In the genomic region with DNA sequence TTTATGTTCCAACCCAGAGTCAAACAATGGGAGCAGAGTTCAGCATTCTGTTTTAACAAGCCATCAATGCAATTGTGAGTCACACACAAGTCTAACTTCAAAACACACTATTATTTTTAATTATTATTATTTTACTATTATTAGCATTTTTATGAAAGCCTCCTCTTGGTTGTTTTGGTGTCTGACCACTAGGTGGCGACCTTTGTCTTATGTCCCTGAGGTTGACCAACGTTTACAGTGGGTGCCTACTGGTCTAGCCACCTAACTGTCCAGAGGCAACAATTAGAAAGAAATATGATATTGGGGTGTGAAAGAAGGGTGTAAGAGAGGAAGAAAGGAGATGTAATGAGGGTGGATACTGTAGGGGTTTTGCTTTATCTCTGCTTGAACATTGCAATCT, we compare ENCODE assay signal across 9 mouse cellular contexts.
DNase-seq lines count a peak whose midpoint lies in the region; ATAC-seq and TF ChIP-seq lines count a peak whose summit lies in the region.
"Had no signal": no experiment of that assay in that cellular context is flagged by ENCODE, and none has a peak within 500 bp of the region (broad histone marks: within the 10 kb centered on the region; RNA-seq: fewer than 3 reads in every experiment).

No protein-coding gene starts in this region.

- intact Hi-C loops in heart, postnatal 14 days (cut with DNase I), result no loop called here

- peak; percentile 13 to 30 for DNase-seq in heart, postnatal 14 days
- DNase-seq in heart, adult 9 months (ENCODE audit: low spot score in 2 of 2), result no peak
- DNase-seq in urinary bladder, postnatal 25 days (ENCODE audit: low spot score), result peak; percentile 12
- no peak for DNase-seq in urinary bladder, postnatal 4 days (ENCODE audit: low spot score in 2 of 2)
- peak; percentile 24 for DNase-seq in embryonic facial prominence, embryonic 11.5 days (ENCODE audit: low spot score)
- peak; percentile 13 for DNase-seq in stomach, postnatal 0 days (ENCODE audit: low spot score)
- no peak for DNase-seq in hindbrain, embryonic 14.5 days (ENCODE audit: low spot score)
- no peak for DNase-seq in thymus, postnatal 14 days

- H3K4me2 ChIP-seq in embryonic facial prominence, embryonic 11.5 days (ENCODE audit: low read depth, low read length), result no peak overlapping the region
- no peak overlapping the region for H3K4me2 ChIP-seq in stomach, postnatal 0 days (replicated peaks; ENCODE audit: low read depth)
- no peak overlapping the region for H3K4me2 ChIP-seq in hindbrain, embryonic 14.5 days (replicated peaks)
- H3K4me2 ChIP-seq: midbrain, embryonic 12.5 days had no signal

- WGBS in embryonic facial prominence, embryonic 11.5 days, result 2% methylated on average over 2 of the region's 2 CpGs
- WGBS in stomach, postnatal 0 days, result 4% methylated on average over 2 of the region's 2 CpGs
- WGBS in hindbrain, embryonic 14.5 days, result 4% methylated on average over 2 of the region's 2 CpGs

- no peaks in the 10 kb centered on the region for H3K9me3 ChIP-seq in embryonic facial prominence, embryonic 11.5 days (replicated peaks; ENCODE audit: control insufficient read depth, low read length)
- no peaks in the 10 kb centered on the region for H3K9me3 ChIP-seq in stomach, postnatal 0 days (ENCODE audit: control insufficient read depth, low read length)
- no peaks in the 10 kb centered on the region for H3K9me3 ChIP-seq in hindbrain, embryonic 14.5 days (ENCODE audit: control insufficient read depth, low read length)
- H3K9me3 ChIP-seq: midbrain, embryonic 12.5 days had no signal

- no peaks in the 10 kb centered on the region for H3K27me3 ChIP-seq in embryonic facial prominence, embryonic 11.5 days (ENCODE audit: control insufficient read depth, insufficient read depth, low read length)
- no peaks in the 10 kb centered on the region for H3K27me3 ChIP-seq in stomach, postnatal 0 days (ENCODE audit: control insufficient read depth, insufficient read depth, low read length)
- no peaks in the 10 kb centered on the region for H3K27me3 ChIP-seq in hindbrain, embryonic 14.5 days (ENCODE audit: control insufficient read depth, insufficient read depth, low read length)
- H3K27me3 ChIP-seq: midbrain, embryonic 12.5 days had no signal

- H3K36me3 ChIP-seq in embryonic facial prominence, embryonic 11.5 days (replicated peaks; ENCODE audit: control insufficient read depth, insufficient read depth, low read depth, low read length), result no peaks in the 10 kb centered on the region
- H3K36me3 ChIP-seq in stomach, postnatal 0 days (ENCODE audit: control insufficient read depth, insufficient read depth, low read length), result no peaks in the 10 kb centered on the region
- H3K36me3 ChIP-seq in hindbrain, embryonic 14.5 days (replicated peaks; ENCODE audit: control insufficient read depth, insufficient read depth), result no peaks in the 10 kb centered on the region
- H3K36me3 ChIP-seq: midbrain, embryonic 12.5 days had no signal

- no peak overlapping the region for H3K27ac ChIP-seq in embryonic facial prominence, embryonic 11.5 days (replicated peaks; ENCODE audit: low read depth, low read length)
- H3K27ac ChIP-seq in stomach, postnatal 0 days (replicated peaks), result no peak overlapping the region
- no peak overlapping the region for H3K27ac ChIP-seq in hindbrain, embryonic 14.5 days
- H3K27ac ChIP-seq: midbrain, embryonic 12.5 days had no signal

- no peak for TF ChIP-seq EP300 in stomach, postnatal 0 days (optimal IDR thresholded peaks at IDR 0.05)

- no peak overlapping the region for H3K9ac ChIP-seq in embryonic facial prominence, embryonic 11.5 days (replicated peaks; ENCODE audit: low read length)
- no peak overlapping the region for H3K9ac ChIP-seq in stomach, postnatal 0 days (ENCODE audit: low read length)
- H3K9ac ChIP-seq in hindbrain, embryonic 14.5 days, result no peak overlapping the region
- H3K9ac ChIP-seq: midbrain, embryonic 12.5 days had no signal

- peak; percentile 64 for TF ChIP-seq CTCF in stomach, postnatal 0 days (IDR thresholded peaks at IDR 0.05; ENCODE audit: low read depth)

- H3K4me1 ChIP-seq in embryonic facial prominence, embryonic 11.5 days (ENCODE audit: control insufficient read depth, insufficient read depth, low read length), result no peaks in the 10 kb centered on the region
- no peaks in the 10 kb centered on the region for H3K4me1 ChIP-seq in stomach, postnatal 0 days (replicated peaks; ENCODE audit: control insufficient read depth, insufficient read depth)
- H3K4me1 ChIP-seq in hindbrain, embryonic 14.5 days (replicated peaks; ENCODE audit: control insufficient read depth, insufficient read depth, low read length), result no peaks in the 10 kb centered on the region
- H3K4me1 ChIP-seq: midbrain, embryonic 12.5 days had no signal

- no peak for ATAC-seq in embryonic facial prominence, embryonic 11.5 days (replicated peaks; ENCODE audit: insufficient number of reproducible peaks, low FRiP score, low TSS enrichment, low read depth)
- no peak for ATAC-seq in stomach, postnatal 0 days (ENCODE audit: low FRiP score, low TSS enrichment)
- ATAC-seq in hindbrain, embryonic 14.5 days (ENCODE audit: low FRiP score), result no peak

- no peak overlapping the region for H3K4me3 ChIP-seq in embryonic facial prominence, embryonic 11.5 days (ENCODE audit: low read depth, low read length)
- H3K4me3 ChIP-seq in stomach, postnatal 0 days (ENCODE audit: low read depth, low read length), result no peak overlapping the region
- no peak overlapping the region for H3K4me3 ChIP-seq in hindbrain, embryonic 14.5 days (replicated peaks; ENCODE audit: low read length)
- H3K4me3 ChIP-seq: midbrain, embryonic 12.5 days had no signal

Comparison
In these comparisons a context has a peak if more than half of its experiments do, and no peak if none do; other contexts are left out.
1. DNase-seq: peak in heart, postnatal 14 days (2 of 2), urinary bladder, postnatal 25 days (single experiment), embryonic facial prominence, embryonic 11.5 days (single experiment) and stomach, postnatal 0 days (single experiment); none in heart, adult 9 months (0 of 2), urinary bladder, postnatal 4 days (0 of 2), hindbrain, embryonic 14.5 days (single experiment) and thymus, postnatal 14 days (single experiment).